Mouse (Mus musculus) lung, embryonic 16.5 days (tissue): Measurements from ENCODE around the gene Arhgef28. TPM values are rescaled to one million over a fixed set of nuclear protein-coding genes. Genes with fewer than 3 reads are reported as not detected.

ENCODE experiments used
- ATAC-seq: fragments of 200-750 bp; cut with Nextera tagmentation; 2 replicates; pipeline ENCODE4 v1.8.0; 2017; ENCODE audit warnings: low read depth, mild to moderate bottlenecking, moderate library complexity
- H3K27ac ChIP-seq: fragments of 300-500 bp; sonication (generic); 2 replicates; pipeline ENCODE4 v1.5.1; 2014; ENCODE audit warnings: mild to moderate bottlenecking, control low read depth, low read length
- H3K27me3 ChIP-seq: fragments of 300-500 bp; sonication (generic); 2 replicates; pipeline ENCODE4 v1.6.1; 2014; ENCODE audit warnings: low read depth, low read length, mixed read lengths; ENCODE audit not compliant: control insufficient read depth, insufficient read depth
- H3K36me3 ChIP-seq: fragments of 300-500 bp; sonication (generic); 2 replicates; pipeline ENCODE4 v1.6.1; 2014; ENCODE audit warnings: low read length; ENCODE audit not compliant: control insufficient read depth, insufficient read depth
- H3K4me1 ChIP-seq: fragments of 300-500 bp; sonication (generic); replicated peaks from 2 replicates; pipeline ENCODE4 v1.6.1; 2014; ENCODE audit warnings: low read length, mixed read lengths; ENCODE audit not compliant: control insufficient read depth, insufficient read depth
- H3K4me2 ChIP-seq: fragments of 300-500 bp; sonication (generic); 2 replicates; pipeline ENCODE4 v1.6.1; 2014; ENCODE audit warnings: low read depth, low read length, control low read depth
- H3K4me3 ChIP-seq: fragments of 300-500 bp; sonication (generic); 2 replicates; pipeline ENCODE4 v1.5.1; 2014; ENCODE audit warnings: mild to moderate bottlenecking, low read length, control low read depth
- H3K9ac ChIP-seq: fragments of 300-500 bp; sonication (generic); 2 replicates; pipeline ENCODE4 v1.6.1; 2014; ENCODE audit warnings: low read length, control low read depth
- H3K9me3 ChIP-seq: fragments of 300-500 bp; sonication (generic); 2 replicates; pipeline ENCODE4 v1.6.1; 2016; ENCODE audit warnings: low read length; ENCODE audit not compliant: control insufficient read depth
- WGBS: fragments of 180-500 bp; shearing (Covaris S2); extraction: QIAGEN DNeasy Blood & Tissue Kit; methylation state at CpG from one replicate; pipeline ENCODE4 v1.1.7; 2014; 5-methylcytosine and 5-hydroxymethylcytosine counted together
- polyA plus RNA-seq: library from polyadenylated mRNA; unstranded; fragments of >200 nt; fragmentation: Nextera tagmentation; extraction: Ambion mirVana; gene quantifications from 2 replicates; pipeline ENCODE4 v1.2.1, GENCODE M21; 2015

The Arhgef28 gene
- polyA plus RNA-seq, 1 experiment from 2014 or later = 21.7 TPM

GRCm38 (mm10) chr13:97927376-97928134 is 278.7 kb downstream of the Arhgef28 start:
- no peak for ATAC-seq
- Histone ChIP-seq H3K9me3 (no peaks in the 10 kb centered on the region), H3K27ac (no peak overlapping the region), H3K27me3 (no peaks in the 10 kb centered on the region), H3K4me2 (peak overlapping the region; percentile 48), H3K4me1 (peaks cover 19% of the 10 kb centered on the region), H3K9ac (no peak overlapping the region), H3K4me3 (no peak overlapping the region), H3K36me3 (0 out of 2 replicates have a peak, but pooled peaks cover 2% of the 10 kb centered on the region)
- 32% methylated on average over 14 of the region's 14 CpGs for WGBS

GRCm38 (mm10) chr13:97926371-97926770 is 279.9 kb downstream of the Arhgef28 start:
- WGBS = 50% methylated on average over 10 of the region's 10 CpGs
- Histone ChIP-seq H3K27me3 (no peaks in the 10 kb centered on the region), H3K4me3 (no peak overlapping the region), H3K4me1 (peaks cover 19% of the 10 kb centered on the region), H3K9me3 (no peaks in the 10 kb centered on the region), H3K4me2 (no peak overlapping the region), H3K27ac (no peak overlapping the region), H3K36me3 (0 out of 2 replicates have a peak, but pooled peaks cover 2% of the 10 kb centered on the region), H3K9ac (no peak overlapping the region)
- no peak for ATAC-seq

GRCm38 (mm10) chr13:97923009-97923408 is 283.2 kb downstream of the Arhgef28 start:
- Histone ChIP-seq H3K9ac (no peak overlapping the region), H3K4me2 (no peak overlapping the region), H3K4me1 (peaks cover 15% of the 10 kb centered on the region), H3K36me3 (no peaks in the 10 kb centered on the region), H3K27ac (no peak overlapping the region), H3K4me3 (no peak overlapping the region), H3K27me3 (no peaks in the 10 kb centered on the region), H3K9me3 (no peaks in the 10 kb centered on the region)
- 93% methylated on average over 5 of the region's 5 CpGs for WGBS
- no peak for ATAC-seq

- H3K4me2 ChIP-seq = no peak overlapping the region
- H3K27me3 ChIP-seq = no peaks in the 10 kb centered on the region
- H3K36me3 ChIP-seq = no peaks in the 10 kb centered on the region
- WGBS = 49% methylated on average over 8 of the region's 8 CpGs
- 0 out of 2 replicates have a peak, but pooled peaks cover 3% of the 10 kb centered on the region for H3K4me1 ChIP-seq
- no peak overlapping the region for H3K4me3 ChIP-seq
- H3K27ac ChIP-seq = no peak overlapping the region
- no peaks in the 10 kb centered on the region for H3K9me3 ChIP-seq
- ATAC-seq = no peak
- H3K9ac ChIP-seq = no peak overlapping the region
Measured at GRCm38 (mm10) chr13:97919590-97919989, 286.6 kb downstream of the Arhgef28 start.

GRCm38 (mm10) chr13:97918117-97918900 is 287.9 kb downstream of the Arhgef28 start:
- ATAC-seq = no peak
- Histone ChIP-seq H3K27ac (no peak overlapping the region), H3K9me3 (no peaks in the 10 kb centered on the region), H3K4me1 (0 out of 2 replicates have a peak, but pooled peaks cover 3% of the 10 kb centered on the region), H3K4me2 (no peak overlapping the region), H3K27me3 (no peaks in the 10 kb centered on the region), H3K36me3 (no peaks in the 10 kb centered on the region), H3K4me3 (no peak overlapping the region), H3K9ac (no peak overlapping the region)
- WGBS = 73% methylated on average over 12 of the region's 12 CpGs

- no peak for ATAC-seq
- H3K27ac ChIP-seq = no peak overlapping the region
- 28% methylated on average over 10 of the region's 10 CpGs for WGBS
- peaks cover 6% of the 10 kb centered on the region; the same call in 1 of the 2 replicates for H3K4me1 ChIP-seq
- H3K9ac ChIP-seq = no peak overlapping the region
- H3K4me2 ChIP-seq = no peak overlapping the region
- no peaks in the 10 kb centered on the region for H3K27me3 ChIP-seq
- H3K4me3 ChIP-seq = no peak overlapping the region
- no peaks in the 10 kb centered on the region for H3K9me3 ChIP-seq
- H3K36me3 ChIP-seq = no peaks in the 10 kb centered on the region
Measured at GRCm38 (mm10) chr13:97911013-97911412, 295.2 kb downstream of the Arhgef28 start.

- WGBS = 82% methylated on average over 8 of the region's 8 CpGs
- H3K27ac ChIP-seq = no peak overlapping the region
- no peak for ATAC-seq
- no peaks in the 10 kb centered on the region for H3K9me3 ChIP-seq
- H3K27me3 ChIP-seq = no peaks in the 10 kb centered on the region
- no peak overlapping the region for H3K4me2 ChIP-seq
- H3K36me3 ChIP-seq = no peaks in the 10 kb centered on the region
- no peak overlapping the region for H3K9ac ChIP-seq
- no peaks in the 10 kb centered on the region for H3K4me1 ChIP-seq
- H3K4me3 ChIP-seq = no peak overlapping the region
Measured at GRCm38 (mm10) chr13:97902821-97903220, 303.4 kb downstream of the Arhgef28 start.

GRCm38 (mm10) chr13:97900380-97900758 is 305.9 kb downstream of the Arhgef28 start:
- H3K4me2 ChIP-seq = no peak overlapping the region
- H3K36me3 ChIP-seq = no peaks in the 10 kb centered on the region
- no peak overlapping the region for H3K27ac ChIP-seq
- no peak overlapping the region for H3K9ac ChIP-seq
- no peak overlapping the region for H3K4me3 ChIP-seq
- H3K9me3 ChIP-seq = no peaks in the 10 kb centered on the region
- 44% methylated on average over 3 of the region's 3 CpGs for WGBS
- no peaks in the 10 kb centered on the region for H3K4me1 ChIP-seq
- ATAC-seq = no peak
- H3K27me3 ChIP-seq = no peaks in the 10 kb centered on the region

GRCm38 (mm10) chr13:97899604-97900379 is 306.4 kb downstream of the Arhgef28 start:
- H3K27ac ChIP-seq = no peak overlapping the region
- no peak overlapping the region for H3K4me3 ChIP-seq
- WGBS = 74% methylated on average over 14 of the region's 14 CpGs
- no peak overlapping the region for H3K9ac ChIP-seq
- ATAC-seq = no peak
- H3K9me3 ChIP-seq = no peaks in the 10 kb centered on the region
- no peaks in the 10 kb centered on the region for H3K4me1 ChIP-seq
- no peaks in the 10 kb centered on the region for H3K27me3 ChIP-seq
- H3K36me3 ChIP-seq = no peaks in the 10 kb centered on the region
- no peak overlapping the region for H3K4me2 ChIP-seq
